Mouse (Mus musculus) cerebellum, adult 2 months (tissue): ENCODE results near the gene Mogat1. TPM values are rescaled to one million over a fixed set of nuclear protein-coding genes. Genes with fewer than 3 reads are reported as not detected.
A peak's percentile ranks its signal among the peaks of the same experiment; 100 is the strongest.

Experiments used
- DNase-seq, 2 experiments: peaks; one replicate each; pipeline ENCODE4 v3.0.0; 2021
- H3K27ac ChIP-seq: fragments of 200-500 bp; 2 replicates; pipeline ENCODE4 v1.5.1; 2012; ENCODE audit warnings: low read length, control low read depth, inconsistent platforms; ENCODE audit not compliant: insufficient read depth
- H3K27me3 ChIP-seq: fragments of 200-500 bp; 2 replicates; pipeline ENCODE4 v1.6.1; 2012; ENCODE audit warnings: inconsistent platforms, mild to moderate bottlenecking, low read length, moderate library complexity; ENCODE audit not compliant: control insufficient read depth, insufficient read depth
- H3K4me1 ChIP-seq: fragments of 200-500 bp; 2 replicates; pipeline ENCODE4 v1.6.1; 2011; ENCODE audit warnings: low read length; ENCODE audit not compliant: control insufficient read depth, insufficient read depth
- H3K4me3 ChIP-seq: fragments of 200-500 bp; replicated peaks from 2 replicates; pipeline ENCODE3; 2011; ENCODE audit warnings: mild to moderate bottlenecking, low read depth, low read length, control low read depth; ENCODE audit not compliant: insufficient read depth
- CTCF ChIP-seq: fragments of 200-500 bp; IDR thresholded peaks from 2 replicates; pipeline ENCODE4 v1.5.1; 2011; ENCODE audit warnings: low read depth, mild to moderate bottlenecking, control low read depth, low read length, moderate library complexity, borderline replicate concordance; ENCODE audit not compliant: insufficient read depth
- POLR2A ChIP-seq: fragments of 200-500 bp; IDR thresholded peaks from 2 replicates; pipeline ENCODE4 v1.6.1; 2011; ENCODE audit warnings: low read length, control low read depth, borderline replicate concordance; ENCODE audit not compliant: insufficient read depth
- WGBS: fragments of 180-500 bp; shearing (Covaris S2); methylation state at CpG from one replicate; pipeline ENCODE4 v1.1.7; 2018; 5-methylcytosine and 5-hydroxymethylcytosine counted together
- polyA plus RNA-seq: library from polyadenylated mRNA; depleted of rRNA; stranded (reverse); fragments of >200 nt; gene quantifications from 2 replicates; pipeline ENCODE4 v1.2.3, GENCODE M21; 2012

Mogat1 gene
- polyA plus RNA-seq, 1 experiment, result 1.5 TPM

DNA sequence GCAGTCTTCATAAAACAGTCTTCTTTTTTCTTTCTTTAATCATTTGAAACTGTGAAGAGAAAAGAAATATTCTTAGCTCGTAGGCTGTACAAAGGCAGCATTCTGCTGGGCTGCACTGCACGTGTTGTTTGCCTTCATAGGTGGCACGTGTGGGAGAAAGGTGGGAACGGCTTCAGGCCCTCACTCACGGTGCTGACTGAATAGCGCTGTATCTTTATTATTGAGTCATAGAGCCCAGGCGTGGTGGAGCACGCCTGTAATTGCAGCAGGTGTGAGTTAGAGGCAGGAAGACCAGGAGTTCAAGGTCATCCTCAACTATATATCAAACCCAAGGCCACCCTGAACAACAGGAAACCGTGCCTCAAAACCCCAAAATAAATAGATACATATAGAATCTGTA is 35.5 kb downstream of the Mogat1 start:
- WGBS, result 86% methylated on average over 9 of the region's 9 CpGs
- TF ChIP-seq CTCF (no peak), POLR2A (no peak)
- Histone ChIP-seq H3K27ac (no peak overlapping the region), H3K27me3 (no peaks in the 10 kb centered on the region), H3K4me3 (no peak overlapping the region), H3K4me1 (no peaks in the 10 kb centered on the region)
- no peak for DNase-seq

GRCm38 (mm10) chr1:78548961-78549360 is 38.2 kb downstream of the Mogat1 start:
- Histone ChIP-seq H3K27me3 (no peaks in the 10 kb centered on the region), H3K27ac (0 out of 2 replicates have a peak overlapping the region, but pooled peaks have one; percentile 2), H3K4me1 (no peaks in the 10 kb centered on the region), H3K4me3 (no peak overlapping the region)
- no peak for DNase-seq
- 18% methylated on average over 6 of the region's 6 CpGs for WGBS
- no peak for TF ChIP-seq POLR2A
- no peak for TF ChIP-seq CTCF

GRCm38 (mm10) chr1:78554012-78554666 is 43.3 kb downstream of the Mogat1 start:
- DNase-seq, result no peak
- no peak for TF ChIP-seq CTCF
- 79% methylated on average over 8 of the region's 8 CpGs for WGBS

DNA sequence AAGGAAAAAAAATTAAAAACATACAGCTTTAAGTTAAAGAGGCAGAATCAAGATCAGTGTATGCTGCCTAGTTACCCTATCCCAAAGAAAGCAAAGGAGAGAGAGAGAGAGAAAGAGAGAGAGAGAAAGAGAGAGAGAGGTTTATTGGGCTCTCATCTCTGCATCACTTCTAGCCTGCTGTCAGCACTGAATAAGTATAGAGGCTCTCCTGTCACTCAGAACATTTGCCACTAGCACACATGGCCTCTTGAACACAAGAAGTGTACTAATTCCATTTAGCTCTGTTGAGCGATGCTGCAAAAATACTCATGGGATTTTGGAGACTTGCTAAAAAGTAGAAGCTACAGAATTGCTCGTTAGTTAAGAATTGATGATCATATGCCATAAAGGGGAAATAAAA is 56.2 kb downstream of the Mogat1 start:
- WGBS, result 88% methylated on average over 2 of the region's 2 CpGs
- DNase-seq, result no peak
- Histone ChIP-seq H3K27ac (no peak overlapping the region), H3K27me3 (no peaks in the 10 kb centered on the region), H3K4me1 (peaks cover 12% of the 10 kb centered on the region), H3K4me3 (no peak overlapping the region)
- TF ChIP-seq POLR2A (no peak), CTCF (no peak)

More at GRCm38 (mm10) chr1:78554012-78554666, 43.3 kb downstream of the Mogat1 start:
- no peak overlapping the region for H3K4me3 ChIP-seq
- H3K27ac ChIP-seq, result no peak overlapping the region
- no peaks in the 10 kb centered on the region for H3K4me1 ChIP-seq
- no peaks in the 10 kb centered on the region for H3K27me3 ChIP-seq

DNA sequence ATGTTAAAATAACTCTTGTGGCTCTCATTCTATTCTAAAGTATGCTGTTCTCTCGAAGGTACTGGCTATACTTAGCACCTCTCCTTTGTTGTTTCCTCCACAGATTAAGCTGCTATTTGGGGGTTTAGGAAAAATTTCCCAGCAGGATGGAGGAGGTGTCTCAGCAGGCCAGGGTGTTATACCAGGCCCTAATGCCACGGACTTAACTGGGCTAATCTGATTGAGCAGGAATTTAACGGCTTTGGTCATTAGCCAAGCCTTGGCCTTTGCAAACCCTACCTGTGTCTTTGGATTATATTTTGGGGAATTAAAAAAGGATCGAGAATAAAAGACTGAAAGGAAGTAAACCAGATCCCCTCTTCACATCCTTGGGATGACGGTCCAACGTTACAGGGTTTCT is 56.6 kb downstream of the Mogat1 start:
- no peak for TF ChIP-seq CTCF
- no peak for TF ChIP-seq POLR2A
- no peak overlapping the region for H3K4me3 ChIP-seq
- H3K27ac ChIP-seq, result peak overlapping the region; percentile 76; the same call in 1 of the 2 replicates
- WGBS, result 19% methylated on average over 6 of the region's 6 CpGs
- H3K4me1 ChIP-seq, result peaks cover 12% of the 10 kb centered on the region
- no peaks in the 10 kb centered on the region for H3K27me3 ChIP-seq
- peak; percentile 29 to 30 for DNase-seq

DNA sequence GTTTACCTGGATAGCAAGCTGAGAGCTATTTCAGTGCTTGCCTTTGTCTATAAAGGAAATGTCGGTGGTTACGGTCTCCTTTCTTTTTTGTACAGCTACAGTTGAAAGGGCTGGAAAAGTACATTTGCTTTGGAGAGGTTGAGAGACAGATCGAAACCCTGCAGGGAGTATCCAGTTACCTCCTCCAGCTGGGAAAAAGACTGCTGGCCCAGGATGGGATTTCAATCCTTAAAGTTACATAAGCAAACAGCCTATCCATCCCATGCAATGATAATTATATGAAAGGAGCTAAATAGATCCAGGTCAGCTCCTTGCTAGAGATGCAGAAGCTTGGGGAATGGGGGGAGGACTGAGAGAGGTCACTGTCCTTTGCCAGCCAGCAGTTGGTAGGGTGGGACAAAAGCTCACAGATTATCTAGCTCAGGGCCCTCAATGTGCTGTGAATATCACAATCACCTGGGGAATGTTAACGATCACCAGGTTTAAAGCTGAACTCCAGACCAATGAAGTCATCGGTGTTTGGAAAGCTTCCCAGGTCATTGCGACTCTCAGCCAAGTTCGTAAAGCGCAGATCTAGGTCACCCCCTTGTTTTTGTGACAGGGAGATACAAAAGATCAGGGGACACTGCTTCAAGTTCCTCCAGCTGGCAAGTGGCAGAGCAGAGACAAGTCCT is 57.2 kb downstream of the Mogat1 start:
- no peak for TF ChIP-seq CTCF
- no peak for TF ChIP-seq POLR2A
- Histone ChIP-seq H3K27ac (peak overlapping the region; percentile 15; the same call in 1 of the 2 replicates), H3K27me3 (no peaks in the 10 kb centered on the region), H3K4me3 (no peak overlapping the region), H3K4me1 (peaks cover 12% of the 10 kb centered on the region)
- DNase-seq, result peak; percentile 70 to 79
- 8% methylated on average over 8 of the region's 8 CpGs for WGBS

- no peak overlapping the region for H3K4me3 ChIP-seq
- H3K4me1 ChIP-seq, result peaks cover 12% of the 10 kb centered on the region
- no peaks in the 10 kb centered on the region for H3K27me3 ChIP-seq
- H3K27ac ChIP-seq, result no peak overlapping the region
- TF ChIP-seq CTCF, result no peak
- TF ChIP-seq POLR2A, result no peak
- no peak for DNase-seq
- WGBS, result 48% methylated on average over 5 of the region's 5 CpGs
Observed at GRCm38 (mm10) chr1:78569617-78570016, 58.8 kb downstream of the Mogat1 start.

GRCm38 (mm10) chr1:78585080-78585479 is 74.3 kb downstream of the Mogat1 start:
- H3K27me3 ChIP-seq, result no peaks in the 10 kb centered on the region
- DNase-seq, result no peak
- TF ChIP-seq POLR2A (no peak), CTCF (no peak)
- no peaks in the 10 kb centered on the region for H3K4me1 ChIP-seq
- no peak overlapping the region for H3K27ac ChIP-seq
- WGBS, result 72% methylated on average over 2 of the region's 2 CpGs
- H3K4me3 ChIP-seq, result no peak overlapping the region
